Mouse (Mus musculus): ENCODE measurements around the gene Gatd1.

DNA sequence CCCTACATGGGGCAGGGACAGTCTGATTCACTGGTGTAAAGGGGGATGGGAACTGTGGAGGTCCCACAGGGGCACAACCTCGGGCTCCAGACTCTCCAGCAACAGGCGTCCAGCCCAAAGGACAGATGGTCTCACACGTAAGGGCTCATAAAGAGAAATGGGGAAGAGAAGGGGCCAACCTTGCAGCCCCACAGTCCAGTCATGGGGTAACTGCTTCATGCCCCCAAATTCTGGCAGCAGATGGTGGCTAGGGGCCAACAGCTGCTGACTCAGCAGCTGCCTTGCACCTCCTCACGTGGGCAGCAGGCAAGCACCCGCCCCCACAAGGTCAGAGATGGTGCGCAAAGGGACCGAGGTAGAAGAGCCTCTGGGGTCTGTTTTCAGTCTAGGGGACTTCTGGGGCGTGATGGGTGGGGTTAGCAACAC is 18.3 kb upstream of the Gatd1 start:
- TF ChIP-seq CTCF (IDR thresholded peaks at IDR 0.05; ENCODE audit: low read depth) (no peak), EP300 (IDR thresholded peaks at IDR 0.05; ENCODE audit: low read depth) (no peak)
